Mouse (Mus musculus): Measurements from ENCODE around the gene Otof.

Otof gene

DNA sequence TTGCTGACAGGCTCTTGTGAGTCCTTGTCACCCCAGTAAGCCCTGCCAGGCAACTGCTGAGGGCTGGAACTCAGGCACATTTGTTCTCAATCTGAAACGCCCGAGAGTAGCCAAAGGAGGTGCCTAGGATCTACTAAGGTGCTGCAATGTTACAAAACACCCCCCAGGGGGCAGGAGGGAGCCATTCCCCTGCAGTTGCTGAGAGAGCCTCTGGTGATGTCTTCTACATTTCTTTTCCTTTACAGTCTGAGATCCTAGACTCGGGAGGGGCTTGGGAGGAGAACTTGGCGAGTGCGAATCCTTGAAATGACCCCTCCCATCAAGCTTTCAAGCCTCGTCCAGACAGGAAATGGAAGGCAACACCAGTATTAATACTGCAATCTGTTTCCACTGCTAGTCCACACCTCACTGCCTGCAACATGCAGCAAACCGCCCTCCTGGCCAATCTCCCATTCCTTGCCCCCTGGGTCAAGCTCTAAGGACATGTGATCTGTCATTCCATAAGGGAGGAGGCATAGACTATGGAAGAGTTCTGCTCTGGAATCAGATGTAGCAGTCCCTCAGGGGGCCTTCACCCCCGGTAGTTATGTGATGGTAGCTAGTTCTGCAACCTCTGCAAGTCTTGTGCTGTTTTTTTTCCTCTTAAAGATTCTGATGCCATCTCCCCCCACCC lies 38.0 kb downstream of the Otof start:
- peak; percentile 75 for DNase-seq (ENCODE audit: low read depth, low spot score)

DNA sequence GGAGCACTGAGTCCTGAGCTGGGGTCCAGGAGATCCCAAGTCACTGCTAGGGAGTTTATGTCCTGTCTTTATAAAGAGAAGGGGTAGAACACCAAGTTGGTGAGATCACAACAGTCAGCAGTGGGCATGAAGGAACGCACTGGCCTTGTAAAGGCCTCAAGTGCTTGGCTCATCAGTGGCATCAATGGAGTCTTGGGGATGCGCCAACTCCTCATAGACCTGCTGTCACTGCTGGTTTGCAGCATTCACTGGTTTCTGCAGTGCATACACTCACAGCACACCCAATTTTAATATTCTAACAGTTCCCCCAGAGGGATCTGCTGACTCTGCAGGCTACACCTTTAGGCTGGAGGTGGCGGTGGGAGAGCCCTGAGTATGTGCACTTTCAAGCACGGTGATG lies 38.6 kb downstream of the Otof start:
- DNase-seq (ENCODE audit: low read depth, low spot score) = no peak

DNA sequence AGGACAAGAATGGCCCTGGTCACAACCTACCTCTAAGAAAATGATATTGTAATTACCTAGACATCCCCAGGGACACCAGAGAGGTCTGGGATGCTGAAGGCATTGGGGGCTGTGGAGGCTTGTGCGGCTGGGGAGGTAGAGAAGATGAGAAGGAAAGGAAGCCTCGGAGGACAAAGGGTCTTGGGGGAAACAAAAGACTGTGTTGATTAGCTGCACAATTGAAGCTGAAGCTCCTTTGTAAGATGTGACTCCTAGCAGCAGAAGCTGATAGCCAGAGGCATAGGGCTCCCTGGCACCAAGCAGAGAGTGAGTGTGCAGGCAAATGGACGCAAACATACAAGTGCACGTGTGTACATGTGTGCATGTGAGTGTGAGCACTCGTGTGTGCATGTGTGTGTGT lies 45.1 kb downstream of the Otof start:
- DNase-seq (ENCODE audit: low read depth, low spot score) = no peak

DNA sequence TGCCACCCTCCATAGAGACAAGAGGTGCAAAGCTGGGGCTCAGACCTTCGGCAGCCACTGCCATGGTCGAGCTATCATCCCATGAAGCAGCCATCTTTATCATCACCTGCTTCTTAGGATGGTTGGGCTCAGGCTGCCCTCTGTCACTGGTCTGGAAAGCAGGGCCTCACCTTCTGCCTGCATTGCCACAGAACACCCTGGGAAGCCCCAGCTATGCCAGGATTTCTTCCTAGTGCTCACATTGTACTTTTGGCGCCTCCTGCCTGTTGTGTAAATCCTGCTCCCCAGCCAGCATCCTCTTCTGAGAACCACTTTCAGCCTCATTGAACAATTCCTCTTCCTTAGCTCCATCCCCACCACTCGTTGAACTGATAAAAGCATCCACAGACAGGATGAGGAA lies 45.9 kb downstream of the Otof start:
- no peak for DNase-seq (ENCODE audit: low read depth, low spot score)

DNA sequence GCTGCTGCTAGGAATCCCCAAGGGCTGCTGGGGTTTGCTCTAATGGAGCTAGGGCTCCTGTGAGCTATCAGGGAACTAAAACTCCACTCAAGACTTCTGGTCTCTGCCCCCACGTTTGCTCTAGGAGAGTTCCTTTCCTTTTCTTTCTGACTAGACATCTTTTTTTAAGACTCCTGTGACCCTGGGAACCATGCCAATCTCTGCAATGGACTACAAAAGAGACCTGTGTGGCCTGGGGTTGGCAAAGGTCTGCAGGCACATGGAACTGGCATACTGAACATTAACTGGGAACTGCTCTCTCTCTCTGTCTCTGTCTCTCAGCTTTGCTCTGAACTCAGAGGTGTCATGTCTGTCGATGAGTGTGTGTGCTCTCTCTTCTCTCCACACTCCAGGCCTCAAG lies 46.4 kb downstream of the Otof start:
- DNase-seq (ENCODE audit: low read depth, low spot score) = no peak

DNA sequence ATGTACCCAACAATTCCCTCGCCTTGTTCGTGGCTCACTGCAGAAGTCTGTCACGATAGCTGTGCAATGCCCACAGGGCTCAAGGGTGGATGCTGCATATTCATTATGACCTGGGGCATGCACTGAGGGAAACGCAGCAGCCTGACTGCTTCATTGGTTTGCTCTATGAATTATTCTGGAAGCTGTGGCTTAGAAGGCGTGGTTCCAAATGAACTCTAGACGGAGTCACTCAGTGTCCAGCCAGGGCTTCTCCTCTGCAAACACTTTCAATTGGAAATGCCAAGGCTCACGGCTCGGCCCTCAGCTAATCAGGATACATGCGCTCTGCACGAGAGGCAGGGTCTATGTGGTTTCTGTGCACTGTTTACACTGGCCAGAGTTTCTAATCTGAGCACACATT lies 50.2 kb downstream of the Otof start:
- DNase-seq (ENCODE audit: low read depth, low spot score) = no peak

DNA sequence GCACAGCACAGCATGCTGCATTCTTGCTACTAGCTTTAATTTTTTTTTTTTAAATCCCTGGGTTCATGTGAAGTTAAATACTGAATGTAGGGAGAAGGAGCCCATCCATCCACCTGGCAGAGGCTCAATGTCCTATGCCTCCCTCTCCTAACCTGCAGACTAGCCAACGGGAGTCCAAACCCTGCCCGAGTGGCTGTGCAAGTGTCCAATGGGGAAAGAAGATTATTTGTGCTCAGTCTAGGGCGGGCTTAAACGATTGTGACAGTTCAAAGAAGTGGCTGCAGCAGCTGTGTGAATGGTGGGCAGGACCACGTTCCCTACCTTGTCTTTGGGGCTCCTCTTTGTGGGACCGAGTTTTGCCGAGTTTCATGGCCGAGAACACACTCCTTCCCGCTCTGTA lies 54.9 kb downstream of the Otof start:
- DNase-seq (ENCODE audit: low read depth, low spot score) = no peak

DNA sequence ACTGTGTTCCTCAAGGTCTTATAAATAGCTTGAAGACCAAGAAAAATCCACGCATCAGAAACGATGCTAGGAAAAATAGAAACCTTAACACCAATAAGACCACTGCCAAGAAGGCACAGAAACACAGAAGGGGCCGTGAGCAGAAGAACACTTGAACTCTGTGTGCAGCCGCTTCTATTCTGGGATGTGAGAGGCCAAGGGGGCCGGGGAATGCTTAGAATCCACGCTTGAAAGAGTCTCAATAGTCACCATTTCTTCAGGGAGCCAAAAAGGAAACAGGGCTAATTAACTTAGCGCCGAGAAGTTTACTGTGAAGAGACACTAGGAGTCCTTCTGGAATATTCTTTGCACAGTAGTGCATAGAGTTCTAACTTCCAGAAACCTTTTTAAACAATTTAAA lies 60.6 kb downstream of the Otof start:
- DNase-seq (ENCODE audit: low read depth, low spot score) = no peak

GRCm38 (mm10) chr5:30400521-30400920 lies 61.2 kb downstream of the Otof start:
- DNase-seq (ENCODE audit: low read depth, low spot score) = no peak

- peak; percentile 80 for DNase-seq (ENCODE audit: low read depth, low spot score)
Measured at GRCm38 (mm10) chr5:30391473-30391872, 70.3 kb downstream of the Otof start.

GRCm38 (mm10) chr5:30389836-30390235 lies 71.9 kb downstream of the Otof start:
- DNase-seq (ENCODE audit: low read depth, low spot score) = no peak

GRCm38 (mm10) chr5:30387726-30388125 lies 74.0 kb downstream of the Otof start:
- no peak for DNase-seq (ENCODE audit: low read depth, low spot score)

- DNase-seq (ENCODE audit: low read depth, low spot score) = no peak
Measured at GRCm38 (mm10) chr5:30382876-30383275, 78.9 kb downstream of the Otof start.

GRCm38 (mm10) chr5:30369426-30369825 lies 92.3 kb downstream of the Otof start:
- peak; percentile 5 for DNase-seq (ENCODE audit: low read depth, low spot score)

DNA sequence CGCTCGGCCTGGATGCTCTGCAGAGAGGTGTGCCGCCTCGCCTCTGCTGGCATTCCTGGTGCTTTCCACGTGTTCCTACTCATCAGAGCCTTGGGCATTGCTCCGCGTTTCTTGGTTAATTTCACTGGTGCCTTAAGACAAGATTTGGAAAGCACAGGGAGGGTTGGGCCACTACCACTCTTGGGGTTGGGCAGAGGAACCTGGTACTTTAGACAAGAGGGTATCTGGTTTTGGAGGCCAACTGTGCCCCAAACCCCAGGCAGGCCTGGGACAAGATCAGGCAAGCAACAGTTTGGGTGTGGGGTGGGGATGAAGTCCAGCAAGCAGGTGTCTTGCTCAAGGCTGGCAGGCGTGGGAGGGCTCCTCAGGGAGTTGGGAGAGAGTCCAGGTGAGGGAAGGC lies 94.3 kb downstream of the Otof start:
- DNase-seq (ENCODE audit: low read depth, low spot score) = no peak

DNA sequence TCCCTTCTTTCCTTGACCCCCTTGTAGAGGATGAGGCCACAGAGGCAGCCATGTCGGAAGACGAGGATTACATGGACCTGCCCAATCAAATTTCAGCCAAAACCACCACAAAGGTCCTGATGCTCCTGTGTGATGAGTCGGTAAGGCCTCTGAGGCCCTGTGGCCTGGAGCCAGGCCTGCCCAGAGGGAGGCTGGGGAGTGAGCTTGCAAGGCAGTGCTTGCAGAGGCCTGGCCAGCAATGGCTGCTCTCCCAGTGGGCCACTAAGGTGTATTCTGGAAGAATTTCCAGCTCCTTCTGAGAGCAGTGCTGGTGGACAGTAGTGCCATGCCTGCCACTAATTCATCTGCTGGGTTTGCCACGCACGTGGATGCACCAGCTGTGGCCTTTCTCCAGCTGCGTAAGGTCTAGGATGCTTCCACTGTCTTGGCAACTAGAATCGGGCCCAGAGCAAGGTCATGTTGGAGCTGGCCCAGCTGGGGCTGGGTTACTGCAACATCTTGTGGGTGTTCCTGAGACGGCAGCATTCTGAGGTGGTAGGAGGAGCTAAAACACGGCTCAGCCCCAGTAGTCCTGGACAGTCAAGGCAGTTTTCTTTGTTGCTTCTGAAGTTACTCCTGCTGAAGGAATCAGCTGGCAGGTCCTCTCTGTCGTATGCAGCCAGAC lies 103.2 kb downstream of the Otof start:
- DNase-seq (ENCODE audit: low read depth, low spot score) = peak; percentile 44

- no peak for DNase-seq (ENCODE audit: low read depth, low spot score)
Measured at GRCm38 (mm10) chr5:30356647-30357046, 105.1 kb downstream of the Otof start.

DNA sequence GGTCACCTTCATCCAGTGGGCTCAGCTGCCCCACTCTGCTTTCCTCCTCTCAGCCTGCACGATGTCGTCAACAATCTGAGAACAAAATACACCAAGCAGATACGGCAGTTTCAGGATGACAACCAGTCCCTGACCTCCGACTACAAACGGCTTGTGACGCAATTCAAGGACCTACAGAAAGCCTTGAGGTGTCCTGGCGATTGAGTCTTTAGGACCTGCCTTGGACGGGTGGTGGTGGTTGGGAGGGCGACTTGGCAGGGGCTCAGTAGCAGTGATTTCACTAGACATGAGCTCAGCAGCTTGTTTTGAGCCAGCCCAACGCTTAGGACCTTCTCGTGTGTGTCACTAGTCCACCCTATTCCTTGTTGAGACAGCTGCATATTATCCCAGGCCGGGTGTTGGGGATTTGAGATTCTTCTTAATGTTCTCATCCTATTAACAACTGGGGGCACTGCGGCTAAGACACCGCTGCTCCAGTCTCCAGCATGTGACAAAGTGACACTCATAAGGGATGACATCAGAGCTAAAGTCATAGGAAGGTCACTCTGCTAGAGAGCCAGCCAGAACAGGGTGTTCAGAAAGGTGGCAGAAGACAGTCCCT lies 106.1 kb downstream of the Otof start:
- no peak for DNase-seq (ENCODE audit: low read depth, low spot score)

GRCm38 (mm10) chr5:30355114-30355513 lies 106.6 kb downstream of the Otof start:
- no peak for DNase-seq (ENCODE audit: low read depth, low spot score)

DNA sequence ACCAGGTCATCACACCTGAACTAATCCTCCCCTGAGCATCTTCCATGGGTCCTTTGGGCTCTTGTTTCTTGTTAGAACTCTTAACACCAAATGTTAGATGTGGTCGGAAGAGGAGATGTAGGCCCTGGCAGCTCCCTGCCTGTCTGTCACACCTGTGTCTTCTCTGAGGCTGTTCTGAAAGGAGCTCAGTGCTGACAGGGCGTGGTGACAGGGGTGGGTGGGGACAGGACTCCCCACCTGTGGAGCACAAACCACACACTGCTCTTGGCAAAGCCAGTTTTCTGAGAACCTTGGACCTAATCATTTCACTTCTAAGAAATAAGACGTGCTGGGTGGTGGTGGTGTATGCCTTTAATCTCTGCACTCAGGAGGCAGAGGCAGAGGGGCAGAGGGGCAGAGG lies 108.1 kb downstream of the Otof start:
- DNase-seq (ENCODE audit: low read depth, low spot score) = no peak

DNA sequence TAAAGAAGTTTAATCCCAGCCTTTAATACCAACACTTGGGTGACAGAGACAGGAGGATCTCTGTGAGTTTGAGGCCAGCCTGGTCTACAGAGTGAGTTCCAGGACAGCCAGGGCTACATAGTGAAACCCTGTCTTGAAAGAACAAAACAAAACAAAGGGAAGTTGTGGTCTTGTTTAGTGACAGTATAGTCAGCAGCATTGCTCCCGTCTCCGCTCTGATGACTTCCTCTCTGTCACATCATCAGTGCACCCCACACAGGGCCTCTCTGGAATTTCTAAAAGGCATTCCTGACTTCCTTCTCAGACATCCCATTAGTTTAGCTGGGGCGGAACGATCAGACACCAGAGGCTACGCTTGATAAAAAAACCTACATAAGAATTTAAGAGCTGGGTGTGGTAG lies 117.8 kb downstream of the Otof start:
- DNase-seq (ENCODE audit: low read depth, low spot score) = no peak

DNA sequence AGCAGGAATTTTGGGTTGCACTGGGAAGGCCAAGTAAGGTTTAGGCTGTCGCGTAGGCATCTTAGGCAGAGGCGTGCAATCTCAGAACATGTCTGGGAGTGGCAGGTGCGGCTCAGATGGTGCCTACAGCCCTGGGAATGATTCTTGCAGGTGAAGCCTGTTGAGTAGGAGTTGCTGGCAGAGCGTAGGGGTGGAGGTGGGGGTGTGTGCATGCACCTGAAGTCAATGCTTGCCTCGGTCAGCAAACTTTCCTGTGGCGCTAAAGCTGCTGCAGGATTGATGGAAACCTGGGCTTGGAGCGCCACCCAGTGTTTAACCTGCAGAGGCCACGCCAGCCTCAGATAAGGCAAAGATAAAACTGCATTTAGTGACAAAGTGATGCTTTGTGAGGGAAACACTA lies 118.6 kb downstream of the Otof start:
- peak; percentile 67 for DNase-seq (ENCODE audit: low read depth, low spot score)

GRCm38 (mm10) chr5:30342601-30343015 lies 119.1 kb downstream of the Otof start:
- no peak for DNase-seq (ENCODE audit: low read depth, low spot score)
